Mouse (Mus musculus): Measurements from ENCODE around the gene Gm21797.
"Not testable (repeated sequence)": the region's sequence is repeated elsewhere in the genome, so short reads cannot be mapped to it uniquely, and the experiment has no call there.

Gene Gm21797

GRCm38 (mm10) chrY:40775665-40776064 is at the start of gene Gm21797:
Gene Gm21797 (minus strand): TSS chrY:40775765.
- DNase-seq: not testable (repeated sequence)

GRCm38 (mm10) chrY:40804614-40805013 is 29.0 kb upstream of the Gm21797 start, which contains the start of gene Gm20795:
Gene Gm20795 (plus strand): TSS chrY:40804914.
- not testable (repeated sequence) for DNase-seq

Data from embryo, embryonic 11 days (tissue).